10 mouse cellular contexts compared by ENCODE assay signal in the genomic region with DNA sequence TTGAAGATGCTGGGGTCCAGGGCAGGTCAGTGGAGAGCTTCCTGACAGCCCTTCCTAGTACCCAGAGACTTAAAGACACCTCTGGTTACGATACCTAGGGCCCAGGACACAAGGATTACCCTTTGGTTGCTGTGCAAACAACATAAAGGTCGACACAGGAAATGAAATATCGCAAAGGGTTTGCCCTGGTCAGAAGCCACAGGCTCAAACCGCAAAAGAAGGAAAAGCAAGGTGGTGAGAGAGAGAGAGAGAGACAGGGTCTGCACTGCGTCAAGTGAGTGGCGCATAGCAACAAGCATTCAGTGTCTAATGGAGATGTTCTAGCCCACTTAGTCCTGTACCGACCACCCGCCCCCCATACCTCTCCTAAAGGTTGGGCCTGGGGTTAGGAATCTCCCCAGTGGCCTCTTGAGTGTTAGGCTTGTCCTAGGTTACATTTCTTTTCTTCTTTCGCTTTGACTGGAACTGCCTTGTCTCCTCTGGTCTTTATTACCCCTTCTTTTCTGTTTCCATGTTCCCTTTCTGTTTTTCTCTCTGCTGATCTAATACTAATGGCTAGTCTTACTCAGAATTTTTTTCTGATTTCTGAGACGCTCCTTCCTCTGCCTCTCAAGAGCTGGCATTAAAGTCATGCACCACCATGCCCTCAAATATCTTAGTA.
"Had no signal": no experiment of that assay in that cellular context is flagged by ENCODE, and none has a peak within 500 bp of the region (broad histone marks: within the 10 kb centered on the region; RNA-seq: fewer than 3 reads in every experiment).

No protein-coding gene starts in this region.

- H3K9me3 ChIP-seq: limb, embryonic 15.5 days; liver, embryonic 13.5 days; midbrain, embryonic 15.5 days had no signal

- H3K27ac ChIP-seq: left cerebral cortex, adult 2 months; limb, embryonic 15.5 days; liver, embryonic 13.5 days; midbrain, embryonic 15.5 days had no signal

- H3K4me3 ChIP-seq: left cerebral cortex, adult 2 months; limb, embryonic 15.5 days; liver, embryonic 13.5 days; midbrain, embryonic 15.5 days had no signal

- H3K9ac ChIP-seq: limb, embryonic 15.5 days; liver, embryonic 13.5 days; midbrain, embryonic 15.5 days had no signal

- H3K4me2 ChIP-seq: limb, embryonic 15.5 days; liver, embryonic 13.5 days; midbrain, embryonic 11.5 days; midbrain, embryonic 15.5 days had no signal

- H3K4me1 ChIP-seq: limb, embryonic 15.5 days; liver, embryonic 13.5 days; midbrain, embryonic 15.5 days had no signal

- ATAC-seq: midbrain, embryonic 15.5 days had no signal

- H3K27me3 ChIP-seq: limb, embryonic 15.5 days; liver, embryonic 13.5 days; midbrain, embryonic 15.5 days had no signal

- DNase-seq: kidney, adult 18-20 months; kidney, postnatal 10 days; liver, embryonic 13.5 days; lung, adult 18-20 months; right cerebral cortex, postnatal 14 days; thymus, postnatal 36 days had no signal

- H3K36me3 ChIP-seq: limb, embryonic 15.5 days; liver, embryonic 13.5 days; midbrain, embryonic 15.5 days had no signal
